8 mouse cellular contexts compared by ENCODE assay signal in genomic region chr2:152081641-152082448, GRCm38 (mm10). TPM values are rescaled to one million over a fixed set of nuclear protein-coding genes. Genes with fewer than 3 reads are reported as not detected.
DNase-seq lines count a peak whose midpoint lies in the region; ATAC-seq and TF ChIP-seq lines count a peak whose summit lies in the region.

No protein-coding gene starts in this region.

- peak overlapping the region; percentile 74 for H3K4me2 ChIP-seq in forebrain, embryonic 15.5 days (replicated peaks)

- peaks cover 0 to 3% of the 10 kb centered on the region in 2 experiments; a peak in 2 of 4 replicates for H3K36me3 ChIP-seq in MEL (ENCODE audit: control insufficient read depth in 1 of 2, insufficient read depth in 2 of 2, low read length in 2 of 2)
- H3K36me3 ChIP-seq in forebrain, embryonic 15.5 days = no peaks in the 10 kb centered on the region

- intact Hi-C loops in heart, postnatal 36 days (cut with DNase I) = no loop called here

- TF ChIP-seq POLR2A in MEL (IDR thresholded peaks at IDR 0.05; ENCODE audit: control insufficient read depth in 1 of 2, insufficient read depth in 1 of 2, low read depth in 1 of 2, low read length in 2 of 2, poor library complexity in 1 of 2) = no peak

- no peak for TF ChIP-seq CTCF in MEL (IDR thresholded peaks at IDR 0.05 in 2 of 3, conservative IDR thresholded peaks at IDR 0.05 in 1 of 3; ENCODE audit: control insufficient read depth in 1 of 3, insufficient read depth in 1 of 3, low read depth in 2 of 3, low read length in 3 of 3, poor library complexity in 1 of 3, severe bottlenecking in 1 of 3)

- no peak for TF ChIP-seq RAD21 in MEL (IDR thresholded peaks at IDR 0.05; ENCODE audit: low read depth, low read length)

- H3K4me3 ChIP-seq in MEL (ENCODE audit: control insufficient read depth in 1 of 2, insufficient read depth in 1 of 2, low read depth in 2 of 2, low read length in 2 of 2) = no peak overlapping the region
- peak overlapping the region; percentile 56 for H3K4me3 ChIP-seq in forebrain, embryonic 15.5 days

- WGBS in forebrain, embryonic 15.5 days = under 1% methylated on average over 81 of the region's 81 CpGs
- WGBS in large intestine, adult 2 months = 1% methylated on average over 81 of the region's 81 CpGs

- H3K27me3 ChIP-seq in MEL (ENCODE audit: control insufficient read depth in 1 of 2, insufficient read depth in 2 of 2, low read length in 2 of 2) = peaks cover 2 to 6% of the 10 kb centered on the region in 2 experiments; a peak in 3 of 4 replicates
- H3K27me3 ChIP-seq in forebrain, embryonic 15.5 days = no peaks in the 10 kb centered on the region

- peak; percentile 59 for ATAC-seq in cerebellum, adult (ENCODE audit: insufficient number of reproducible peaks, low FRiP score, low TSS enrichment)
- ATAC-seq in forebrain, embryonic 15.5 days (replicated peaks) = peak; percentile 73

- H3K9me3 ChIP-seq in MEL (replicated peaks; ENCODE audit: insufficient read depth, low read length) = no peaks in the 10 kb centered on the region
- H3K9me3 ChIP-seq in forebrain, embryonic 15.5 days = no peaks in the 10 kb centered on the region

- peak; percentile 39 for DNase-seq in MEL (ENCODE audit: low read depth, low spot score)
- peak; percentile 85 to 87 for DNase-seq in heart, postnatal 36 days
- DNase-seq in large intestine, adult 2 months (ENCODE audit: low read depth, low spot score) = peak; percentile 14
- peak; percentile 61 for DNase-seq in lung, postnatal 25 days (ENCODE audit: low spot score)
- DNase-seq in retina, postnatal 1 day = peak; percentile 87
- DNase-seq in urinary bladder, adult 18-20 months (ENCODE audit: low spot score in 2 of 2) = peak; percentile 59 to 76

- H3K4me1 ChIP-seq in MEL (ENCODE audit: control insufficient read depth in 1 of 2, insufficient read depth in 2 of 2, low read length in 2 of 2) = peaks cover 0 to 9% of the 10 kb centered on the region in 2 experiments; a peak in 1 of 4 replicates
- H3K4me1 ChIP-seq in forebrain, embryonic 15.5 days = peaks cover 60% of the 10 kb centered on the region

- TF ChIP-seq EP300 in MEL (IDR thresholded peaks at IDR 0.05; ENCODE audit: low read depth in 1 of 2, low read length in 2 of 2) = no peak; a peak in 1 of 4 replicates

- no peak overlapping the region for H3K9ac ChIP-seq in MEL (ENCODE audit: control insufficient read depth, low read depth, low read length, poor library complexity, severe bottlenecking)
- H3K9ac ChIP-seq in forebrain, embryonic 15.5 days (replicated peaks) = peak overlapping the region; percentile 85

- H3K79me2 ChIP-seq in MEL (ENCODE audit: control insufficient read depth, insufficient read depth, low read length, poor library complexity) = no peaks in the 10 kb centered on the region

- no peak overlapping the region for H3K27ac ChIP-seq in MEL (ENCODE audit: control insufficient read depth, low read depth, low read length)
- H3K27ac ChIP-seq in forebrain, embryonic 15.5 days (replicated peaks) = peak overlapping the region; percentile 98

TF ChIP-seq in MEL, 35 proteins besides CTCF, POLR2A, EP300 and RAD21:
- peak; percentile 43; the same call in 1 of the 2 replicates for TF ChIP-seq MAZ (IDR thresholded peaks at IDR 0.05; ENCODE audit: low read depth, low read length)
- TF ChIP-seq NELFE (IDR thresholded peaks at IDR 0.05; ENCODE audit: low read depth, low read length) = no peak
- 0 out of 2 replicates have a peak, but pooled peaks have one; percentile 65 for TF ChIP-seq UBTF (IDR thresholded peaks at IDR 0.05; ENCODE audit: borderline replicate concordance, insufficient read depth, low read depth, low read length)
- peak; percentile 52 for TF ChIP-seq MXI1 (IDR thresholded peaks at IDR 0.05; ENCODE audit: low read depth, low read length)

RNA-seq across cellular contexts. Expression of gene Scrt2, which starts 0.5 kb away (rescaled TPM):
- not detected in 2 replicates for total RNA-seq in MEL (2012; rRNA removed)
- not detected for polyA plus RNA-seq in MEL (2012; ENCODE audit: insufficient read depth in 1 of 2, insufficient read length in 2 of 2, low read depth in 1 of 2, low replicate concordance in 2 of 2, missing spikeins in 1 of 2)
- 20.9 and 22.9 TPM in 2 replicates for polyA plus RNA-seq in forebrain, embryonic 15.5 days (2015; fragmentation: Nextera tagmentation; extraction: Ambion mirVana)
- total RNA-seq in heart, postnatal 36 days (2021) = not detected
- not detected in 2 replicates for polyA plus RNA-seq in large intestine, adult 2 months (2012; rRNA removed)

RNA-seq across cellular contexts. Expression of gene Srxn1, which starts 23.5 kb away (rescaled TPM):
- 27.4 and 31.3 TPM in 2 replicates for total RNA-seq in MEL (2012; rRNA removed)
- 10 to 100 TPM in 1 of 2 experiments, not detected in 1; 48.6 TPM for polyA plus RNA-seq in MEL (2012; ENCODE audit: insufficient read depth in 1 of 2, insufficient read length in 2 of 2, low read depth in 1 of 2, low replicate concordance in 2 of 2, missing spikeins in 1 of 2)
- polyA plus RNA-seq in forebrain, embryonic 15.5 days (2015; fragmentation: Nextera tagmentation; extraction: Ambion mirVana) = 11.1 and 13.0 TPM in 2 replicates
- total RNA-seq in heart, postnatal 36 days (2021) = 10 to 100 TPM; 16.6 to 21.6 TPM
- 342 and 494 TPM in 2 replicates for polyA plus RNA-seq in large intestine, adult 2 months (2012; rRNA removed)

Comparison
In these comparisons a context has a peak if more than half of its experiments do, and no peak if none do; other contexts are left out.
1. DNase-seq: peak in every context shown above with its lines; median percentile 87 in retina, postnatal 1 day; 86 in heart, postnatal 36 days; 68 in urinary bladder, adult 18-20 months; 61 in lung, postnatal 25 days; 39 in MEL; 14 in large intestine, adult 2 months.
2. RNA of gene Scrt2, which starts 0.5 kb away (polyA plus RNA-seq): 20.9 to 22.9 TPM in forebrain, embryonic 15.5 days; not detected in large intestine, adult 2 months and not detected in MEL; every median in the first group is over 10 times any median in the second.